Mouse (Mus musculus): ENCODE measurements around the gene Plk5. TPM values are rescaled to one million over a fixed set of nuclear protein-coding genes. Genes with fewer than 3 reads are reported as not detected.

The Plk5 gene
- total and polyA plus RNA-seq, 3 experiments: 0.19 TPM; not detected in 1

DNA sequence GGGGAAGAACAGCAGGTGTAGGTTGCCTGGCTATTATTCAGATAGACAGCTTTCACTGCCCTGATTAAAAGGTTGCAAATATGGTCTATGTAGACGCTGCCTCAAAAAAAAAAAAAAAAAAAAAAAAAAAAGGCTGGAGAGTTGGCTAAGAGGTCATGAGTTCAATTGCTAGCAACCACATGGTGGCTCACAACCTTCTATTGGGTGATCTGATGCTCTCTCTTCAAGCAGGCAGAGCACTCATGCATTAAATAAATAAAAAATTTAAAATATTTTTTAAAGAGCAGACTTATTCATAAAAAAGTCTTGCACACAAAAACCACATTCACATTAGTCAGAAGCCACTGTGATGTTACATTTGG, 41.9 kb downstream of the Plk5 start:
- Histone ChIP-seq H3K36me3 (ENCODE audit: control insufficient read depth in 1 of 2, insufficient read depth in 2 of 2, low read length in 2 of 2) (peaks cover 12 to 21% of the 10 kb centered on the region in 2 experiments), H3K9me3 (replicated peaks; ENCODE audit: insufficient read depth, low read length) (no peaks in the 10 kb centered on the region), H3K79me2 (ENCODE audit: control insufficient read depth, insufficient read depth, low read length, poor library complexity) (peaks cover 30% of the 10 kb centered on the region), H3K27ac (ENCODE audit: control insufficient read depth, low read depth, low read length) (peak overlapping the region; percentile 90), H3K9ac (ENCODE audit: control insufficient read depth, low read depth, low read length, poor library complexity, severe bottlenecking) (peak overlapping the region; percentile 97), H3K27me3 (ENCODE audit: control insufficient read depth in 1 of 2, insufficient read depth in 2 of 2, low read length in 2 of 2) (no peaks in the 10 kb centered on the region), H3K4me3 (ENCODE audit: control insufficient read depth in 1 of 2, insufficient read depth in 1 of 2, low read depth in 2 of 2, low read length in 2 of 2) (peak overlapping the region; percentile 58 to 69), H3K4me1 (ENCODE audit: control insufficient read depth in 1 of 2, insufficient read depth in 2 of 2, low read length in 2 of 2) (peaks cover 0 to 26% of the 10 kb centered on the region in 2 experiments; a peak in 3 of 4 replicates)
- DNase-seq (ENCODE audit: low read depth, low spot score): no peak
- TF ChIP-seq RAD21 (IDR thresholded peaks at IDR 0.05; ENCODE audit: low read depth, low read length): no peak
- TF ChIP-seq ZNF384 (IDR thresholded peaks at IDR 0.05; ENCODE audit: low read depth, low read length): peak; percentile 83

DNA sequence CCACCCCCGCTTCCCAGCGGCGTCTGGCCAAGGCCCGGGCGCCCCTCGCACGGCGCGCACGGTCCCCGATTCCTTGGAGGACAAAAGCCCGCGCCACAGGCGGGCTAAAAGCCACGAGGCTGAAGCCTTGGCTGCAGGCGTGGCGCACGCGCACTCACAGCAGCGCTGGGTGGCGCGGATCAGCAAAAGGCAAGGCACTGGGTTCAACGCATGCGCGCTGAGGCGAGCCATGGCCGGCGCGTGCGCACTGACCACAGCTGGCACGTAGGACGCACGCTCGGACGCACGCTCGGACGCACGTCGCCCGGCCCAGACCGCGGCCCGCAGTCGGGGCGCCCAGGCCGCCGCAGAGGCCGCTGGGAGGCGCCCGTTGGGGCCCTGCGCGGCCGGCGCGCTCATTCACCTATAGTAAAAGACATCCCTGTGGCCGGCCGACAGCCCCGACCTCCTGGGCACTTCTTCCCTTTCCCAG, 42.5 kb downstream of the Plk5 start:
- no peaks in the 10 kb centered on the region for H3K9me3 ChIP-seq (replicated peaks; ENCODE audit: insufficient read depth, low read length)
- H3K79me2 ChIP-seq (ENCODE audit: control insufficient read depth, insufficient read depth, low read length, poor library complexity): peaks cover 30% of the 10 kb centered on the region
- peaks cover 0 to 26% of the 10 kb centered on the region in 2 experiments; a peak in 3 of 4 replicates for H3K4me1 ChIP-seq (ENCODE audit: control insufficient read depth in 1 of 2, insufficient read depth in 2 of 2, low read length in 2 of 2)
- H3K9ac ChIP-seq (ENCODE audit: control insufficient read depth, low read depth, low read length, poor library complexity, severe bottlenecking): peak overlapping the region; percentile 98
- peaks cover 12 to 21% of the 10 kb centered on the region in 2 experiments for H3K36me3 ChIP-seq (ENCODE audit: control insufficient read depth in 1 of 2, insufficient read depth in 2 of 2, low read length in 2 of 2)
- H3K27ac ChIP-seq (ENCODE audit: control insufficient read depth, low read depth, low read length): peak overlapping the region; percentile 93
- H3K27me3 ChIP-seq (ENCODE audit: control insufficient read depth in 1 of 2, insufficient read depth in 2 of 2, low read length in 2 of 2): no peaks in the 10 kb centered on the region
- H3K4me3 ChIP-seq (ENCODE audit: control insufficient read depth in 1 of 2, insufficient read depth in 1 of 2, low read depth in 2 of 2, low read length in 2 of 2): peak overlapping the region; percentile 69 to 74
- DNase-seq (ENCODE audit: low read depth, low spot score): peak; percentile 98
- TF ChIP-seq ZKSCAN1 (IDR thresholded peaks at IDR 0.05; ENCODE audit: low read depth, low read length) (no peak), ZC3H11A (IDR thresholded peaks at IDR 0.05; ENCODE audit: low read depth, low read length) (no peak), MYB (IDR thresholded peaks at IDR 0.05; ENCODE audit: low read depth, low read length) (0 out of 2 replicates have a peak, but pooled peaks have one; percentile 10), USF1 (IDR thresholded peaks at IDR 0.05; ENCODE audit: low read depth, low read length) (peak; percentile 45), MEF2A (IDR thresholded peaks at IDR 0.05; ENCODE audit: extremely low read depth, insufficient replicate concordance, low read depth, low read length, poor library complexity, severe bottlenecking) (peak; percentile 47; the same call in 1 of the 2 replicates), CHD2 (IDR thresholded peaks at IDR 0.05; ENCODE audit: low read length) (no peak), GATA1 (IDR thresholded peaks at IDR 0.05; ENCODE audit: low read depth, low read length) (no peak), ZMIZ1 (IDR thresholded peaks at IDR 0.05; ENCODE audit: low read depth, low read length) (peak; percentile 94), CTCF (IDR thresholded peaks at IDR 0.05 in 2 of 3, conservative IDR thresholded peaks at IDR 0.05 in 1 of 3; ENCODE audit: control insufficient read depth in 1 of 3, insufficient read depth in 1 of 3, low read depth in 2 of 3, low read length in 3 of 3, poor library complexity in 1 of 3, severe bottlenecking in 1 of 3) (no peak), POLR2AphosphoS2 (IDR thresholded peaks at IDR 0.05; ENCODE audit: low read length) (peak; percentile 74), MYC (IDR thresholded peaks at IDR 0.05; ENCODE audit: low read depth, low read length) (peak; percentile 92), USF2 (IDR thresholded peaks at IDR 0.05; ENCODE audit: borderline replicate concordance in 1 of 2, insufficient read depth in 1 of 2, low read depth in 1 of 2, low read length in 2 of 2) (no peak), NELFE (IDR thresholded peaks at IDR 0.05; ENCODE audit: low read depth, low read length) (peak; percentile 95), RAD21 (IDR thresholded peaks at IDR 0.05; ENCODE audit: low read depth, low read length) (no peak), MXI1 (IDR thresholded peaks at IDR 0.05; ENCODE audit: low read depth, low read length) (peak; percentile 90), CHD1 (IDR thresholded peaks at IDR 0.05; ENCODE audit: low read depth, low read length) (no peak), MAFK (IDR thresholded peaks at IDR 0.05; ENCODE audit: borderline replicate concordance, low read depth, low read length) (no peak), EP300 (IDR thresholded peaks at IDR 0.05; ENCODE audit: low read depth in 1 of 2, low read length in 2 of 2) (0 out of 4 replicates have a peak, but pooled peaks of 1 of the 2 experiments have one; percentile 14), ETS1 (IDR thresholded peaks at IDR 0.05; ENCODE audit: low read depth, low read length) (no peak), POLR2A (IDR thresholded peaks at IDR 0.05; ENCODE audit: control insufficient read depth in 1 of 2, insufficient read depth in 1 of 2, low read depth in 1 of 2, low read length in 2 of 2, poor library complexity in 1 of 2) (peak; percentile 80 to 85), JUND (IDR thresholded peaks at IDR 0.05; ENCODE audit: low read depth, low read length) (no peak), GABPA (IDR thresholded peaks at IDR 0.05; ENCODE audit: low read depth, low read length) (no peak), POLR2AphosphoS5 (IDR thresholded peaks at IDR 0.05; ENCODE audit: borderline replicate concordance, low read depth, low read length) (no peak), TAL1 (IDR thresholded peaks at IDR 0.05; ENCODE audit: low read length) (no peak), UBTF (IDR thresholded peaks at IDR 0.05; ENCODE audit: borderline replicate concordance, insufficient read depth, low read depth, low read length) (no peak), E2F4 (IDR thresholded peaks at IDR 0.05; ENCODE audit: borderline replicate concordance, low read depth, low read length) (peak; percentile 62; the same call in 1 of the 2 replicates), MAX (IDR thresholded peaks at IDR 0.05; ENCODE audit: low read length) (peak; percentile 96), NRF1 (IDR thresholded peaks at IDR 0.05; ENCODE audit: insufficient read depth, low read depth, low read length, poor library complexity, severe bottlenecking) (peak; percentile 93), TBP (IDR thresholded peaks at IDR 0.05; ENCODE audit: low read depth, low read length) (peak; percentile 72), SIN3A (IDR thresholded peaks at IDR 0.05; ENCODE audit: low read length) (peak; percentile 76)
